Mouse (Mus musculus): ENCODE measurements around the gene Tnfsfm13.
A peak's percentile ranks its signal among the peaks of the same experiment; 100 is the strongest.
"Not testable (repeated sequence)": the region's sequence is repeated elsewhere in the genome, so short reads cannot be mapped to it uniquely, and the experiment has no call there.

The Tnfsfm13 gene

GRCm38 (mm10) chr11:69704613-69705010 lies 8.7 kb upstream of the Tnfsfm13 start:
- DNase-seq (ENCODE audit: low read depth, low spot score): no peak

GRCm38 (mm10) chr11:69703814-69704612 lies 8.1 kb upstream of the Tnfsfm13 start:
- no peak for DNase-seq (ENCODE audit: low read depth, low spot score)

GRCm38 (mm10) chr11:69703381-69703780 lies 7.5 kb upstream of the Tnfsfm13 start:
- DNase-seq (ENCODE audit: low read depth, low spot score): not testable (repeated sequence)

- not testable (repeated sequence) for DNase-seq (ENCODE audit: low read depth, low spot score)
Observed at GRCm38 (mm10) chr11:69702886-69703285, 7.0 kb upstream of the Tnfsfm13 start.

GRCm38 (mm10) chr11:69699595-69699994 lies 3.7 kb upstream of the Tnfsfm13 start:
- no peak for DNase-seq (ENCODE audit: low read depth, low spot score)

- no peak for DNase-seq (ENCODE audit: low read depth, low spot score)
Observed at GRCm38 (mm10) chr11:69698574-69698973, 2.7 kb upstream of the Tnfsfm13 start.

- DNase-seq (ENCODE audit: low read depth, low spot score): no peak
Observed at GRCm38 (mm10) chr11:69697396-69697795, 1.5 kb upstream of the Tnfsfm13 start.

- DNase-seq (ENCODE audit: low read depth, low spot score): no peak
Observed at GRCm38 (mm10) chr11:69695046-69695360, 895 bp downstream of the Tnfsfm13 start.

GRCm38 (mm10) chr11:69693421-69693965 lies 2.4 kb downstream of the Tnfsfm13 start:
- no peak for DNase-seq (ENCODE audit: low read depth, low spot score)

- DNase-seq (ENCODE audit: low read depth, low spot score): no peak
Observed at GRCm38 (mm10) chr11:69692863-69693262, 3.0 kb downstream of the Tnfsfm13 start.

- no peak for DNase-seq (ENCODE audit: low read depth, low spot score)
Observed at GRCm38 (mm10) chr11:69692196-69692811, 3.6 kb downstream of the Tnfsfm13 start.

GRCm38 (mm10) chr11:69689891-69690290 lies 6.0 kb downstream of the Tnfsfm13 start:
- DNase-seq (ENCODE audit: low read depth, low spot score): no peak

GRCm38 (mm10) chr11:69687061-69687460 lies 8.8 kb downstream of the Tnfsfm13 start:
- no peak for DNase-seq (ENCODE audit: low read depth, low spot score)

- no peak for DNase-seq (ENCODE audit: low read depth, low spot score)
Observed at GRCm38 (mm10) chr11:69686377-69686776, 9.5 kb downstream of the Tnfsfm13 start.

GRCm38 (mm10) chr11:69685526-69686148 lies 10.3 kb downstream of the Tnfsfm13 start, which contains the start of gene Tnfsf13:
TSS of gene Tnfsf13 (minus strand) at chr11:69685784.
- DNase-seq (ENCODE audit: low read depth, low spot score): no peak

- no peak for DNase-seq (ENCODE audit: low read depth, low spot score)
Observed at GRCm38 (mm10) chr11:69684936-69685335, 11.0 kb downstream of the Tnfsfm13 start.

GRCm38 (mm10) chr11:69684128-69684745 lies 11.7 kb downstream of the Tnfsfm13 start:
- no peak for DNase-seq (ENCODE audit: low read depth, low spot score)

GRCm38 (mm10) chr11:69683576-69683975 lies 12.3 kb downstream of the Tnfsfm13 start:
- no peak for DNase-seq (ENCODE audit: low read depth, low spot score)

GRCm38 (mm10) chr11:69682840-69683533 lies 12.9 kb downstream of the Tnfsfm13 start:
- peak; percentile 77 for DNase-seq (ENCODE audit: low read depth, low spot score)

GRCm38 (mm10) chr11:69682209-69682839 lies 13.6 kb downstream of the Tnfsfm13 start:
- DNase-seq (ENCODE audit: low read depth, low spot score): no peak

Measured in brain, embryonic 18.5 days (tissue).